Mouse (Mus musculus): ENCODE measurements around the gene Dynlt1b.
"Not testable (repeated sequence)": the region's sequence is repeated elsewhere in the genome, so short reads cannot be mapped to it uniquely, and the experiment has no call there.

- not testable (repeated sequence) for TF ChIP-seq GATA1 (IDR thresholded peaks at IDR 0.05; ENCODE audit: borderline replicate concordance, low read length); FLI1 (IDR thresholded peaks at IDR 0.05; ENCODE audit: low read length)
These were observed 986 bp upstream of the Dynlt1b start for GRCm38 (mm10) chr17:6428926-6429325.

Data from megakaryocyte, embryonic 14.5 days (primary cell).